Mouse (Mus musculus): ENCODE results near the gene Olfr61.
"Not testable (repeated sequence)": the region's sequence is repeated elsewhere in the genome, so short reads cannot be mapped to it uniquely, and the experiment has no call there.

Olfr61 gene

GRCm38 (mm10) chr7:140628670-140629069 is at the start of gene Olfr61:
Olfr61 (plus strand) TSS chr7:140628970.
- DNase-seq (ENCODE audit: low read depth, low spot score), result not testable (repeated sequence)

GRCm38 (mm10) chr7:140600969-140601368 is 27.8 kb upstream of the Olfr61 start, which contains the start of gene Olfr46:
Olfr46 (plus strand) TSS chr7:140601269.
- not testable (repeated sequence) for DNase-seq (ENCODE audit: low read depth, low spot score)

DNA sequence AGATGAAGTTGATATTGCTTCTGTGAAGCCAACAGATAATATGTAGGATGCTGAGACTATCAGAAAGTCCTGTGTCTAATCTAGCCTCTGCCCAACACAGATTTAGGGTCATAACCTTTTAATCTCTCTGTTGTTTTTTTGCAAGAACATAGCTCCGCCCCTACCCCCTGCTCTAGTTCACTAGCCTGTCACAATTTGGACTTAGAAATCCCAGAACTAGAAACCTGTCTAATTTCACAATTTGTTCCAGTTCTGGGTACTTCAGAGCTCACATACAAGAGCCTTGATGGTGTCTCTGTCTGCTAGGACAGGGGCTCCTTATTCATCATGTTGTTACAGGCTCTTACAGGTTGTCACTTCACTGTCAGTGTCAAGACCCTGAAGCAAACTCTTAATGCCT is 1.8 kb downstream of the Olfr61 start:
- DNase-seq (ENCODE audit: low read depth, low spot score), result no peak

- DNase-seq (ENCODE audit: low read depth, low spot score), result no peak
Observed at GRCm38 (mm10) chr7:140646152-140646551, 17.4 kb downstream of the Olfr61 start, which contains the start of gene Olfr53. Olfr53 (plus strand) TSS chr7:140646452.

DNA sequence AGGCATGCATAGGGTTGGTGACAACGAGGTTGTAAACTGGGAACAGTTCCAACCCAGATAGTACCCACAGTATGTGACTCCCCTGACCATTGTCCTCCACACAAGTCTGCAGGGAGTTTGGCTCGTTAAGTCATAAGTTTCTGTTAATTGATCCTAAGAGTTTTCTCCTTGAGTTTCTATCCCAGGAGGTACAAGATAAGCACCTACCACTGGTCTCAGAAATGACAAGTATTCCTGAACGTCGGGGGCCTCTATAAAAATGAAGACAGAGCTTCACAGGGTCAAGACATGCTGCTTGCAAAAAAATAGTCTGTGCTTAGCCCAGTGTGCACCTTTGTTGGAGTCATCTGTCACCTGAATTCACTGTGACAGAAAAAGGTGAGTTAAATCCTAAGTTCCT is 30.9 kb downstream of the Olfr61 start, which contains the start of gene Olfr539:
Gene Olfr539 (plus strand): TSS at position 301 of the 400 bp plus-strand sequence.
- DNase-seq (ENCODE audit: low read depth, low spot score), result no peak

DNA sequence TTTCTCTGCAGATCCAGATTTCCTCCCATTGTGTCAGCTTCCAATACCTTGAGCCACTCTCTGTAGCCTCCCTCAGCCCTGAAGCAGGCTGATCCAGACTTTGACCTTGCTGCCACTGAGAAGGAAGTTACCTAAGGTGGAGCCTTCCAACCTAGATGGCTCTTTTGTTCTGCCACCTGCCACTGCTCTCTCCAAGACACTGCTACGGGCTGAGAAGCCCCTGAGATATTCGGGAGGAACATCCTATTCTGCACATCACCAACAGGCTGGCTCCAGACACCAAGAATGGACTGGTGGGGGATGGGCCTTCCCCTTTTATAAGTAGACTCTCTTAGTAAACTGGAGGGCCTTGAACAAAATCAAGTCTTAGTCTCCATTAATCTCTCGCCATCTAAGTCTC is 41.9 kb downstream of the Olfr61 start:
- not testable (repeated sequence) for DNase-seq (ENCODE audit: low read depth, low spot score)

GRCm38 (mm10) chr7:140675863-140676262 is 47.1 kb downstream of the Olfr61 start:
- DNase-seq (ENCODE audit: low read depth, low spot score), result no peak

DNA sequence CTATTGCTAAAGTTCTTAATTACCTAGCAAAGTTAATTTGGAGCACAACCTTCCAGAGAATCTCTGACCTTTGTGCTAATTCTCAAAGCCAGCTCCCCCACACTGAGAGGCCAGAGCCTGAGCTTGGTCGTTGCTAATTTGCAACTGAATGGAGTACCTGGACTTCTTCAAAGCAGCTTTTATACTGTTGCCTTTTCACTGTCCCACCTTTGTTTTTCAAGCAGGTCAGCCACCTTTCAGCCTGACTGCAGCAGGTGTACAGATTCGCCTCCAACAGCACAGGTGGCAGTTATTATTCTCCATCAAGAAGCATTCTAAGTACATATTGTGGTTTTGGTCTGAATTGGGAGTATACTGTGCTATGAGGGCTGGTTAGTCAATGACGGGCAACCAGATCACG is 50.8 kb downstream of the Olfr61 start:
- DNase-seq (ENCODE audit: low read depth, low spot score), result not testable (repeated sequence)

DNA sequence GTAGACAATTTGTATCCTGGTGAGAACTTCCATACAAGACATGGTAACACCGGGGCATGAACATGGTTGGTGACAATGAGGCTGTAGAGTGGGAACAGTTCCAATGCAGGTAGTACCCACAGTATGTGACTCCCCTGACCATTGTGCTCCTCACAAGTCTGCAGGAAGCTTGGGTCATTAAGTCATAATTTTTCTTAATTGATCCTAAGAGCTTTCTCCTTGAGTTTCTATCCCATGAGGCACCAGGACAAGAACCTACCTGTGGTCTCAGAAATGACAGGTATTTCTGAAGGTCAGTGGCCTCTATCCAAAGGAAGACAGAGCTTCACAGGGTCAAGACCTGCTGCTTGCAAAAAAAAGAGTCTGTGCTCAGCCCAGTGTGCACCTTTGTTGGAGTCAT is 52.9 kb downstream of the Olfr61 start, which contains the start of gene Olfr45:
Gene Olfr45 (plus strand): TSS at position 301 of the 400 bp plus-strand sequence.
- no peak for DNase-seq (ENCODE audit: low read depth, low spot score)

All from WW6 (cell line).